Mouse (Mus musculus) olfactory bulb, adult 2 months (tissue): Measurements from ENCODE around the gene Ccdc159.

ENCODE experiments used
- CTCF ChIP-seq: fragments of 200-500 bp; IDR thresholded peaks from 2 replicates; pipeline ENCODE4 v1.5.1; 2012; ENCODE audit warnings: low read depth, mild to moderate bottlenecking, low read length, moderate library complexity; ENCODE audit not compliant: insufficient read depth
- POLR2A ChIP-seq: fragments of 200-500 bp; IDR thresholded peaks from 2 replicates; pipeline ENCODE4 v1.6.1; 2012; ENCODE audit warnings: mild to moderate bottlenecking, low read depth, low read length, moderate library complexity; ENCODE audit not compliant: insufficient read depth

DNA sequence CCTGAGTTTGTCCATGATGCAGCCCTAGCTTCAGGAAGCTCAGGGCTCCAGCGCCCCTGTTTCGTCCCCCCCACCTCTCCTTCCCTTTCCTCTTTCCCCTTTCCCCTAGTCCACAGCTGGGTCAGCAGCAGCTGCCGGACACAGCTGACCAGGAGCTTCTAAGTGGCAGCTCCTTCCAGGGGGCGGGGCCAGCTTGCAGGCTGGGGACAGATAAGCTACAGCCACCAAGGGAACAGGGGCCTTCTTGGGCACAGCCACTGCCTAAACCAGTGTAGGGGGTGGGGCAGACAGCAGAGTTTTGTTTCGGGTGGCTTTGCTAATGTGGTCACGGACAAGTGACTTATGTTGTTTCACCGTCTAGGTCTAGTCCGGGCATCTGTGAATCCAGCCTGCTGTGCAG lies 36.1 kb downstream of the Ccdc159 start, which contains the start of gene Epor:
- TF ChIP-seq POLR2A, result no peak
- TF ChIP-seq CTCF, result no peak
